Mouse (Mus musculus) adrenal gland (tissue): Measurements from ENCODE around the gene Hecw2.

Source experiments
- intact Hi-C: fragments of 180-260 bp; cut with DNase I; formaldehyde crosslinking; loops from one replicate; pipeline ENCODE4 v1.15.1; 2025
- microRNA-seq, 2 experiments: library from miRNA; unstranded; fragments of <30 nt; microRNA quantifications; one replicate each; pipeline ENCODE4; 2019

Hecw2 gene

DNA sequence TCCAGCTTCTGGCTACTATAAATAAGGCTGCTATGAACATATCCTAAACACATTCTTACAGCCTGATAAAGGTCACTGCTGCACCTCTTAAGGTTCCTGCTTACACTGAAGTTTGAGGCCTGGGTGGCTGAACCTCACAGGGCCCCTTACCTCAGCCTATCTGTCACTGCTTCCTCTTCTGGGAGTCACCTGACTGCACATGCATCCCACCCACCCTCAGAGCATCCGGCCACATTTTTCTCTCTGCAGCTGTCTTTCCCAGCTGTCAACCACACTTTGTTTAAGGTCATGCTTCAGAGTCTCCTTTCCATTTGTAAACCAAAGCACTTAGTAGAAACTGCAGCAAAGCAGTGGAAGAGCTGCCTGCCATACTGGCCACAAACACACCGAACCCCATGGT is 403.6 kb downstream of the Hecw2 start:
- intact Hi-C loops, result no loop called here

DNA sequence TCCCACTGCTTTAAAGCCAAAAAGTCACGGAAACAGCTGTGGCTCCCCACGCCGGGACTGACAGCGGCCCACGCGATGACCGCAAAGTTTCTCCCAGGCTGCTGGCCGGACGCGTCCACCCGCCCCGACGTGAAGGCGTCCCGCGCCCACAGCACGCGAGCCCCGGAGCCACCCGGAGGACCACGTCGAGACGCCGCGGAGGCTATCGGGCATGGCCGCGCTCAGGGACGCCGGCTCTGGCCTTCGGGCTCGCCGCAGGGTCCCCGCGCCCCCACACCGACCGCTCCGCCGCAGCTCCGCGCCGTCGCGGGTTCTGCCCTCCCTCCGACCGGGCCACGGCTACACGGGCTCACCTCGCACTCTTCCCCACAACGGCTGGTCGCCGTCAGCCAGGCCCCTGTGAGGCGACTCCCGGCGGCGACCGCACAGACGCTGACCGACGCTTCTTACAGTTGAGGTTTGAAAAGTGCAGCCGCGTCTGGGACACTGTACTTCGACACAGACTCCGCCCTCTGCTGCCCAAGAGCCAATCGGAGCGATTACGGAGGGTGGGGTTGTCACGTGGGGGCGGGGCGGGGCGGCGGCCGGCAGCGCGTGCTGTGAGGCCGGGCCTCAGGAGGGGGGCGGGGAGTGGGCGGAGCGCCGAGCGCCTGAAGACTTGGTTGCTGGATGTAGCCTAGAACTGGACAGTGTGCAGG is 410.1 kb downstream of the Hecw2 start, which contains the start of gene Stk17b:
Stk17b (minus strand) TSS at position 504 of the 698 bp plus-strand sequence.
- intact Hi-C loops, result no loop called here

DNA sequence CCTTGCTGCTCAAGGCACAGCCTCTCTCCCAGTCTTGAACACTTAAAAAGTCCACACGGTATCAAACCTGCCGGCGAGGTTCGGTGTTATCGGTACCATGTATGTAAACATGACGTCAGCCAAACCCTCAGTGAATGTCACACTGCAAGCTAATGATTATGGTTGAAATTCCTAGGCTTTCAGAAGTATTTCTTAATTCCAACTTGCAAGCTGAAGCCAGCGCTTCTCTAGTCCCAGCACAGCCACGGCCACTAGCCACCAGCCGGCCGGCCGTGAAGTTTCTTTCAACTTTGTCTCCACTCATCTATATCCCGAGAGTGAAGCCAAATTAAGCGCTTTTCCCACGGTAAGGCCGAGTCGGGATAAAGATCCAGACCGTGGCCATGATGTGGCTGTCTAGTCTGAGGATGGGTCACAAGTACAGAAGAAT is 410.7 kb downstream of the Hecw2 start:
- intact Hi-C loops, result no loop called here

DNA sequence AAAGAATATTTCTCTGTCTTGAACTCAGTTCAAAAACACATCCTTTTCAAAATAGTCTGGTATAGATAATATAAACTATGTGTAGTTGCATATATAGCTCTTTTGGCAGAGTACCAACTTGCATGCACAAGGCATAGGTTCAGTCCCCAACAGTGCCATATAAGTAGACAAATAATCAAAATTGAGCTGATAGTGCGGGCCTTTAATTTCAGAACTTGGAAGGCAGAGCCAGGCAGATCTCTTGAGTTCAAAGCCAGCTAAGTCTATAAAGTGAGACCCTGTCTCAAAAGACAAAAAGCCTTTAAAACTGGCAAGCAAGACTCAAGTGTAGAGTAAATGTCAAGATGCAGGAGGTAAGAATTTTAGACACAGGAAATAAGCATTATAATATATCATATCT is 412.0 kb downstream of the Hecw2 start:
- intact Hi-C loops, result no loop called here

DNA sequence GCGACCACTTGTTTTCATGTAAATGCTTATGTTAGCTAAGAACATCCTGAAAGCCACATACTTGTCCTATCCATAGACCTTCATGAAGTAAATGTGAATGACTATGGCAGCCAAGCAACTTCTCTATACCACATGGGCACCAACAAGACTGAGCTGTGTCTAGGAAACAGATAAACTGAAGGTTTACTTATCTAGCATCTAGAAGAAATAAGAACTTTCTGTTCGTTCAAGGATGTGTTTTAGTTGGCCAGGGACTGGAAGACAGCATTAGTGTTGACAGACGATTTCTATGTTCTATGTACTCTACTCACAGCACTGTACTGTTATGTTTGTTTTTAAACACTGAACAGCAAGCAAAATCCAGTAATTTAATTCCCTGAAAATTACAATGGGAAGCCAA is 412.9 kb downstream of the Hecw2 start:
- intact Hi-C loops, result no loop called here

DNA sequence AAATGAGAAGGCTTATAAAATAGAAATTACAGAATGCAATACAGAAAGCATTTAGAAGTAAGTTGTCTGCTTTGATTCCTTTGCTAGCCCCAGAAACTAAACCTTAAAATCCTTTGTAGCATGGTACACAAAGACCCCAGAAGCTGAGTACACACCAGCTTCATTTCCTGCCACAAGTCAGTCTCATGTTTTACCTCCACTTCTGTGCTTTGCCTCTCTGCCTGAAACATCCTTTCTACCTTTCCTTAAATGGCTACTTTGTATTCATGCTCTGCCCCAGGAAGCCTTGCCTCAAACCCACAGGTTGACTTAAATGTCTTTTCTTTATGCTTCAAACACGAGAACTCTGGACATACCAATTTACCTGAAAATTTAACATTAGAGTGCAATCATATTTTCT is 413.7 kb downstream of the Hecw2 start:
- intact Hi-C loops, result no loop called here

DNA sequence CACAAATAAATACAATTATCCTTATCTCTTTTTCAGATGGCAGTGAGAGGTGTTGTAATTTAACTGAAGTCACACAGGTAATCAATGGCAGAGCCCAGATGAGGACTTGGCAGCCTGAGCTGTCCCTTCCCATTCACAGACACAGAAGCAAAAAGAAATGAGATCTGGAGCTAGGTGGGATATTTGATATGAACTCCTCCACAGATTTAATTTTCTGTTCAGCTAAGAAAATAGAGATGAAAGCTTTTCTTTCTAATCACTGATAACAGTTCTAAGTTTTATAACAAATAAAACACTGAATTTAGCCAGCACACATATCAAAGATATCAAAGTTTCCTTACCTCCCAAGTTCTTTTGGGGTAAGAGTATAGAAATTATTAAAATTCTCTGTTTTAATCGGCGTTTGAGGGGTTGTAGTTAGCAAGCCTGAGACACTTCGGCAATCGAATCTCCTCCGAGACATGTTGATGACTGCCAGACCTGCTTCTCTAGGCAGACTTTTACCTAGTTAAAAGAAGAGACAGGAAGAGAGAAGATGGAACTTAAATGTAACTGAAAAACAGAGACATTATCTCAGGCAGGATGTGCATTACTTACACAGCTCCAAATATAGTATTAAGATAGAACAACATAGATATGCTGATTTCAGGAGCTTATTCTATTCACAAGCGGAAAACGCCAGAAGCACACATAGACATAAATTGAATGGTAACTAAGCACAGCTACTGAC is 418.6 kb downstream of the Hecw2 start:
- intact Hi-C loops, result no loop called here

DNA sequence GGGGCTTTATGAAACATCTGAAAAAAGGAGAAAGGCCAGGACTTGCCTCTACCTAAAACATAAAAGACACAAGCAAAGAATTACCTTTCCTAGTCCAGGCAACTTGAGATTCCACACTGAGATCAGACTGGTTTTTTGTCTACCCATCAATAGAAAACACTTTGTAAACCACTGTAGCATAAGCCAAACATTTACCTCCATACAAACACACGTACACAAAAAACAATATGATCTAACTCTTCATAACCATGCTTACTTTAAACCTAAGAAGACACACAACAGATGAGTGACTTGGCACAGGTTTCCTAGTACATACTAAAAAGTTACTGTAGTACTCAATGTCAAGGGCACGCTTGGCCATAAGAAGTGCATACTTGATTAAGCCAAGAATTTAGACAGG is 419.4 kb downstream of the Hecw2 start:
- intact Hi-C loops, result no loop called here

DNA sequence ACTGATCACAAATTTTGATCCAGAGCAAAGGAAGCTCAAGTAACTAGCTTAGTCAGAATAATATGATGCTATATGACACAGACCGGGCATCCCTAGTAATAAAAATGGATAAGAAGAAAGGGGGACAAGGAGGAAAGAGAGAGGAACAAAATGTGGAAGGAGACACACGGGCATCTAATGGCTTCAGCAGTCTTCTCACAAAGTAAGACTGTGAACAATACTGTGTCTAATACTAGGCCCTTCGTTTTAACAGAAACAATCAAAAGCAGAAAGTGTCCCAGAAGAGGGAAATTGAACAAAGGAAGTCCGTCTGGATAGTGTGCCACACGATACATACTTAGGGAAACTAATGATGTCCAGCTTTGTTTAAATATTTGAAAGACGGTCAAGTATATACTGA is 419.9 kb downstream of the Hecw2 start:
- intact Hi-C loops, result no loop called here

DNA sequence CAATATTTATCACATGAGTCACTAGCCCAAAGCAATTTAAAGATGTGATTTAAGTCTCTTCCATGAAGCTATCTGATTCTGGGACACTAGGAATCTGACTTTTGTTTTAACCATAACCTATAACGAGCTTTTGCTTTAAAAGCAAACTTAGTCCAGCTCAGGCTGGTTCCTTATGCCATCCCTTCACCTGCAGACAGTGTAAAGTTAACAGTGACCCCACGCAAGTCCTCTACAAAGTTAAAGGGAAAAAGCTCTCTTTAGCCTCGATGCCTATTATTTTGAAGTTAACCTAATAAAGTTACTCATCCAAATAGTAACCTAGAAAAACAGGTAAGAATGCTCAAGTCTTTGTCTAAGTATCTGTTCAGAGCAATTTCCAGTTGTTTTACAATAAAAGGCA is 420.4 kb downstream of the Hecw2 start:
- intact Hi-C loops, result no loop called here

DNA sequence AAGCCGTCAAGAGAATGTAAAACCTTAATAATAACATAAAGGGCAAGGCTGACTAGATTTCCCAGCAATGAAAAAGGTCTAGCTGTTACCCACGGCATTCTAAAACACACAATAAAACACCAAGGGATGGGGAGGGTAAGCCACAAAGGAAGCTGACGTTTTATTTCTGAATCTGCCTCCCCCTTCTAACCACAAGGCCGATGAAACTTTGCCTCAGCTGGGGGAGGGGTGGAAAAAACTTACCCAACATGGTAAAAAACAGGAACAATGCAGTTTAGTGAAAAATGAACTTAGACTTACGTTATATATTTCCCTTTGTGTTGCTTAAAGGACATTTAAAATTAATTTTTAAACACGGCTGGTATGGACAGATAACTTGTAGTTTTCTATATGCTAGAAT is 421.0 kb downstream of the Hecw2 start:
- intact Hi-C loops, result no loop called here

DNA sequence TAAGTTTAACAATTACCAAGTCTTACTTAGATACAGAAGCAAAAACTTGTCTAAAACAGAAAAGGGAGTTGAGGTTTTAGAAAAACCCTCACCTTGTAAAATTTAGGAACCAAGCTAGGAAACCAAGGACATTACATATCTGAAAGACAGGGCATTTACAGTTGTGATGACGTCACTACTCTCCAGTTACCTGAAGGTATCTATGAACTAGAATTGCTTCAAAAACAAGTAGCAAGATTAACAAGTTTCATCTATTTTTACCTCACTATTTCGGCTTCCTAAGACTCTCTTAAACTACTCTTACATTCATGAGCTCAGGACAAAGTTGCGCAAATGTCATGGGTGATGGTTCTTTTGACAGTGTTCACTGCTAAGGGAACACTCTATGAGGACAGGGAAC is 422.0 kb downstream of the Hecw2 start:
- intact Hi-C loops, result no loop called here

DNA sequence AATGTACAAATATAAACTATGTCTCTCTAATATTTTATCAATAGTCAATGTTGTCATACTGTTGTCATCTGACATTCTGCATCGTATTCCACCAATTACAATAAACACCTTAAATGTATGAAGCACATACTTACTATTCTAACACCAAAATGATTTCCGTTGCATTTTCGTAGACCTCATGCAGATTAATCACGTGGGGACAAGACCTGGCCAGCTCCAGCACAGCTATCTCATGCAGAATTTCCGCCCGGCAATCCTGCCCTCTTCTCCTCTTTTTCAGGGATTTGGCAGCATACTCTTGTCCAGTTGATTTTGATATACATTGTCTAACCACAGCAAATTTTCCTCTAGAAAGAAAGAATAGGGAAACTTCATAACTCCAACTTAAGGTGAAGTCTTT is 423.5 kb downstream of the Hecw2 start:
- intact Hi-C loops, result no loop called here

DNA sequence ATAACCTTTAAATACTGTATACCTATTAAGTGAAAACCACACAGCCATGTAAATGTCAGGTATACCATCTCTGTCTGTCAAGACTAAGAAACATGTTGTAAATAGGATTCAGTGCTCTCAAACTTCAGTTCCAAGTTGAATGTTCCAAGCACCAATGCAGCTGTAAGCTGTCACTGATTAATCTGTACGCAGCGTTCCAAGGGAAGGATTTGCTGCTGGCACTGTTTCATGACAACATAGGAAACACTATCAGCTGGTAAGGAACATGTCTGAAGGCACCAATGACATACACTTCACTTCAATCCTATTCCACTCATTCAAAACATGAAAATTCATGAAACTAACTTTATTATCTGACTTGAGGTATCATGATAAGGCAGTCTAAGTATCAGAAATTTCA is 428.9 kb downstream of the Hecw2 start:
- intact Hi-C loops, result no loop called here

DNA sequence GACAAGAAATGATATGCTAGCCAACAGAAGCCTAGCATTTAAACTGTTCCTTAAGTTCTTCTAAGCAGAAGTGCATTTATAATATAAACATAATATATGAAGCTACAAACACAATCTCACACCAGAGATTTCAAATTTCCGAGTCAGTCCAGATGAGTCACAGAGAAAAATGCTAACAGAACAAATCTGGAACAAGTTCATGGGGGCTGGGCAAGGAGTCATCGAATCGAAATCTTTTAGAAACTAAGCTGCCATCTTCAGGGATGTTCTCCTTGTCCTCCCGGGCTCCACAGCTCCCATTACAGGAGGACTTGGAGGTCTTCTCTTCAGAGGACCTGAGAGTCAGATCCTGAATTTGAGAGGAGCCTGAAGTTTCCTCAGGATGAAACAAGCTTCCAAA is 437.7 kb downstream of the Hecw2 start:
- intact Hi-C loops, result no loop called here

Small RNA genes within 50 kb of the gene (microRNA-seq; reads per million reads assigned to microRNA genes)
- 0 reads per million in 2 experiments for gene Mir7681
